Mouse (Mus musculus): ENCODE measurements at regions not wholly inside any gene's neighbourhood (a gene's known extent, or its start where the extent isn't known, plus 50 kb on each side); places are given as distances from the start of the nearest gene placed in this dataset.

- Histone ChIP-seq H3K4me3 (ENCODE audit: insufficient read depth, low read length) (no peak overlapping the region), H3K27ac (ENCODE audit: insufficient read depth, low read length) (no peak overlapping the region), H3K4me1 (ENCODE audit: control insufficient read depth, insufficient read depth, low read length) (no peaks in the 10 kb centered on the region)
- TF ChIP-seq POLR2A (IDR thresholded peaks at IDR 0.05; ENCODE audit: low read depth, low read length) (no peak), CTCF (IDR thresholded peaks at IDR 0.05; ENCODE audit: borderline replicate concordance, insufficient read depth, low read length) (no peak)
These were observed 345.2 kb upstream of the Klf6 start for GRCm38 (mm10) chr13:5516088-5516487.

GRCm38 (mm10) chr13:5519181-5519580 is 342.1 kb upstream of the Klf6 start:
- H3K27ac ChIP-seq (ENCODE audit: insufficient read depth, low read length) = no peak overlapping the region
- H3K4me3 ChIP-seq (ENCODE audit: insufficient read depth, low read length) = no peak overlapping the region
- no peaks in the 10 kb centered on the region for H3K4me1 ChIP-seq (ENCODE audit: control insufficient read depth, insufficient read depth, low read length)
- TF ChIP-seq POLR2A (IDR thresholded peaks at IDR 0.05; ENCODE audit: low read depth, low read length) (no peak), CTCF (IDR thresholded peaks at IDR 0.05; ENCODE audit: borderline replicate concordance, insufficient read depth, low read length) (no peak)

GRCm38 (mm10) chr13:5519600-5519999 is 341.7 kb upstream of the Klf6 start:
- Histone ChIP-seq H3K4me3 (ENCODE audit: insufficient read depth, low read length) (no peak overlapping the region), H3K4me1 (ENCODE audit: control insufficient read depth, insufficient read depth, low read length) (no peaks in the 10 kb centered on the region), H3K27ac (ENCODE audit: insufficient read depth, low read length) (no peak overlapping the region)
- TF ChIP-seq CTCF (IDR thresholded peaks at IDR 0.05; ENCODE audit: borderline replicate concordance, insufficient read depth, low read length) = no peak
- no peak for TF ChIP-seq POLR2A (IDR thresholded peaks at IDR 0.05; ENCODE audit: low read depth, low read length)

- TF ChIP-seq POLR2A (IDR thresholded peaks at IDR 0.05; ENCODE audit: low read depth, low read length) (no peak), CTCF (IDR thresholded peaks at IDR 0.05; ENCODE audit: borderline replicate concordance, insufficient read depth, low read length) (no peak)
- no peaks in the 10 kb centered on the region for H3K4me1 ChIP-seq (ENCODE audit: control insufficient read depth, insufficient read depth, low read length)
These were observed 333.9 kb upstream of the Klf6 start for GRCm38 (mm10) chr13:5527400-5527799.

GRCm38 (mm10) chr13:5540321-5540720 is 321.0 kb upstream of the Klf6 start:
- no peak overlapping the region for H3K27ac ChIP-seq (ENCODE audit: insufficient read depth, low read length)
- TF ChIP-seq POLR2A (IDR thresholded peaks at IDR 0.05; ENCODE audit: low read depth, low read length) = no peak
- TF ChIP-seq CTCF (IDR thresholded peaks at IDR 0.05; ENCODE audit: borderline replicate concordance, insufficient read depth, low read length) = no peak
- H3K4me3 ChIP-seq (ENCODE audit: insufficient read depth, low read length) = no peak overlapping the region
- no peaks in the 10 kb centered on the region for H3K4me1 ChIP-seq (ENCODE audit: control insufficient read depth, insufficient read depth, low read length)

More at GRCm38 (mm10) chr13:5527400-5527799, 333.9 kb upstream of the Klf6 start:
- Histone ChIP-seq H3K27ac (ENCODE audit: insufficient read depth, low read length) (no peak overlapping the region), H3K4me3 (ENCODE audit: insufficient read depth, low read length) (no peak overlapping the region)

GRCm38 (mm10) chr13:5545521-5545920 is 315.8 kb upstream of the Klf6 start:
- no peak overlapping the region for H3K4me3 ChIP-seq (ENCODE audit: insufficient read depth, low read length)
- TF ChIP-seq CTCF (IDR thresholded peaks at IDR 0.05; ENCODE audit: borderline replicate concordance, insufficient read depth, low read length) (no peak), POLR2A (IDR thresholded peaks at IDR 0.05; ENCODE audit: low read depth, low read length) (no peak)
- H3K4me1 ChIP-seq (ENCODE audit: control insufficient read depth, insufficient read depth, low read length) = peaks cover 4% of the 10 kb centered on the region; the same call in 1 of the 2 replicates
- no peak overlapping the region for H3K27ac ChIP-seq (ENCODE audit: insufficient read depth, low read length)

- TF ChIP-seq CTCF (IDR thresholded peaks at IDR 0.05; ENCODE audit: borderline replicate concordance, insufficient read depth, low read length) (no peak), POLR2A (IDR thresholded peaks at IDR 0.05; ENCODE audit: low read depth, low read length) (no peak)
- Histone ChIP-seq H3K27ac (ENCODE audit: insufficient read depth, low read length) (no peak overlapping the region), H3K4me1 (ENCODE audit: control insufficient read depth, insufficient read depth, low read length) (peaks cover 4% of the 10 kb centered on the region; the same call in 1 of the 2 replicates), H3K4me3 (ENCODE audit: insufficient read depth, low read length) (no peak overlapping the region)
These were observed 315.3 kb upstream of the Klf6 start for GRCm38 (mm10) chr13:5546011-5546410.

- Histone ChIP-seq H3K4me1 (ENCODE audit: control insufficient read depth, insufficient read depth, low read length) (peaks cover 4% of the 10 kb centered on the region; the same call in 1 of the 2 replicates), H3K4me3 (ENCODE audit: insufficient read depth, low read length) (no peak overlapping the region), H3K27ac (ENCODE audit: insufficient read depth, low read length) (no peak overlapping the region)
- no peak for TF ChIP-seq CTCF (IDR thresholded peaks at IDR 0.05; ENCODE audit: borderline replicate concordance, insufficient read depth, low read length)
- no peak for TF ChIP-seq POLR2A (IDR thresholded peaks at IDR 0.05; ENCODE audit: low read depth, low read length)
These were observed 314.3 kb upstream of the Klf6 start for GRCm38 (mm10) chr13:5546937-5547336.

GRCm38 (mm10) chr13:5548768-5549167 is 312.5 kb upstream of the Klf6 start:
- TF ChIP-seq CTCF (IDR thresholded peaks at IDR 0.05; ENCODE audit: borderline replicate concordance, insufficient read depth, low read length) = no peak
- TF ChIP-seq POLR2A (IDR thresholded peaks at IDR 0.05; ENCODE audit: low read depth, low read length) = no peak
- no peak overlapping the region for H3K27ac ChIP-seq (ENCODE audit: insufficient read depth, low read length)
- H3K4me3 ChIP-seq (ENCODE audit: insufficient read depth, low read length) = no peak overlapping the region
- peaks cover 4% of the 10 kb centered on the region; the same call in 1 of the 2 replicates for H3K4me1 ChIP-seq (ENCODE audit: control insufficient read depth, insufficient read depth, low read length)

GRCm38 (mm10) chr13:5549175-5549574 is 312.1 kb upstream of the Klf6 start:
- peaks cover 4% of the 10 kb centered on the region; the same call in 1 of the 2 replicates for H3K4me1 ChIP-seq (ENCODE audit: control insufficient read depth, insufficient read depth, low read length)
- no peak overlapping the region for H3K27ac ChIP-seq (ENCODE audit: insufficient read depth, low read length)
- TF ChIP-seq POLR2A (IDR thresholded peaks at IDR 0.05; ENCODE audit: low read depth, low read length) = no peak
- no peak for TF ChIP-seq CTCF (IDR thresholded peaks at IDR 0.05; ENCODE audit: borderline replicate concordance, insufficient read depth, low read length)

GRCm38 (mm10) chr13:5549747-5550146 is 311.5 kb upstream of the Klf6 start:
- TF ChIP-seq POLR2A (IDR thresholded peaks at IDR 0.05; ENCODE audit: low read depth, low read length) (no peak), CTCF (IDR thresholded peaks at IDR 0.05; ENCODE audit: borderline replicate concordance, insufficient read depth, low read length) (no peak)
- H3K27ac ChIP-seq (ENCODE audit: insufficient read depth, low read length) = no peak overlapping the region
- H3K4me1 ChIP-seq (ENCODE audit: control insufficient read depth, insufficient read depth, low read length) = peaks cover 4% of the 10 kb centered on the region; the same call in 1 of the 2 replicates
- no peak overlapping the region for H3K4me3 ChIP-seq (ENCODE audit: insufficient read depth, low read length)

More at GRCm38 (mm10) chr13:5549175-5549574, 312.1 kb upstream of the Klf6 start:
- H3K4me3 ChIP-seq (ENCODE audit: insufficient read depth, low read length) = no peak overlapping the region
